Mouse (Mus musculus) heart, embryonic 12.5 days (tissue): ENCODE data around the gene Epx. TPM values are rescaled to one million over a fixed set of nuclear protein-coding genes. Genes with fewer than 3 reads are reported as not detected.

Experiments used
- ATAC-seq: fragments of 200-750 bp; cut with Nextera tagmentation; 2 replicates; pipeline ENCODE4 v1.8.0; 2017; ENCODE audit warnings: moderate TSS enrichment, moderate library complexity; ENCODE audit not compliant: insufficient number of reproducible peaks, low FRiP score
- H3K27ac ChIP-seq: fragments of 300-500 bp; sonication (generic); 2 replicates; pipeline ENCODE4 v1.5.1; 2016; ENCODE audit warnings: mild to moderate bottlenecking, moderate library complexity; ENCODE audit not compliant: poor library complexity, severe bottlenecking
- H3K27me3 ChIP-seq: fragments of 300-500 bp; sonication (generic); replicated peaks from 2 replicates; pipeline ENCODE4 v1.6.1; 2016; ENCODE audit warnings: mild to moderate bottlenecking, moderate library complexity
- H3K36me3 ChIP-seq: fragments of 300-500 bp; sonication (generic); 2 replicates; pipeline ENCODE4 v1.6.1; 2016; ENCODE audit warnings: mild to moderate bottlenecking, moderate library complexity
- H3K4me1 ChIP-seq: fragments of 300-500 bp; sonication (generic); replicated peaks from 2 replicates; pipeline ENCODE4 v1.6.1; 2016; ENCODE audit warnings: mild to moderate bottlenecking
- H3K4me2 ChIP-seq: fragments of 300-500 bp; sonication (generic); 2 replicates; pipeline ENCODE4 v1.6.1; 2016; ENCODE audit warnings: mild to moderate bottlenecking, moderate library complexity
- H3K4me3 ChIP-seq: fragments of 300-500 bp; sonication (generic); 2 replicates; pipeline ENCODE4 v1.5.1; 2016; ENCODE audit warnings: mild to moderate bottlenecking
- H3K9ac ChIP-seq: fragments of 300-500 bp; sonication (generic); 2 replicates; pipeline ENCODE4 v1.6.1; 2016; ENCODE audit warnings: mild to moderate bottlenecking, moderate library complexity
- H3K9me3 ChIP-seq: fragments of 300-500 bp; sonication (generic); replicated peaks from 2 replicates; pipeline ENCODE4 v1.6.1; 2016; ENCODE audit warnings: mild to moderate bottlenecking, moderate library complexity
- WGBS: fragments of 180-500 bp; shearing (Covaris S2); methylation state at CpG from one replicate; pipeline ENCODE4 v1.1.7; 2016; 5-methylcytosine and 5-hydroxymethylcytosine counted together
- polyA plus RNA-seq: library from polyadenylated mRNA; unstranded; fragments of >200 nt; fragmentation: Nextera tagmentation; extraction: Ambion mirVana; gene quantifications from 2 replicates; pipeline ENCODE4 v1.2.1, GENCODE M21; 2016

Gene Epx
- polyA plus RNA-seq = 0.09 TPM in 1 of 2 replicates, not detected in the other

DNA sequence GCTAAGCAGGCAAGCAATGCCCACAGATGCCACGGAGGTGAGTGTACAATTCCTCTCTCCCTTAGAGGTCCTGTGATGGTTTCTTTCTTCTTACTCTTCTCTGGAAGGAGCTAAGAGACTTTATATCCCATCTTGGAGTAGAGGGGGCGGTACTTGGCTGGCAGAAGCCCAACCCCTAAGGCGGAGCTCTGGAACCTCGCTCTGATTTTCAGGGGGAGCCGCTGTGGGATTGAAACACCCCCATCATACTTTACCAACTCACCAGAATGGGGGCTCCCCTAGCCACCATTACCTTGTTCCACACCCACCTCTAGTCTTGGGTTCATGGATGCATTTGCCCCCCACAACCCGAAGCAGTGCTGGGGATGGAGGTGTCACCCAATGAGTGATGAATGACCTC is at the start of gene Epx:
Gene Epx, minus strand, starts transcription at position 101 of the 400 bp plus-strand sequence.
- WGBS = 76% methylated on average over 6 of the region's 6 CpGs
- no peak for ATAC-seq
- H3K4me1 ChIP-seq = no peaks in the 10 kb centered on the region

DNA sequence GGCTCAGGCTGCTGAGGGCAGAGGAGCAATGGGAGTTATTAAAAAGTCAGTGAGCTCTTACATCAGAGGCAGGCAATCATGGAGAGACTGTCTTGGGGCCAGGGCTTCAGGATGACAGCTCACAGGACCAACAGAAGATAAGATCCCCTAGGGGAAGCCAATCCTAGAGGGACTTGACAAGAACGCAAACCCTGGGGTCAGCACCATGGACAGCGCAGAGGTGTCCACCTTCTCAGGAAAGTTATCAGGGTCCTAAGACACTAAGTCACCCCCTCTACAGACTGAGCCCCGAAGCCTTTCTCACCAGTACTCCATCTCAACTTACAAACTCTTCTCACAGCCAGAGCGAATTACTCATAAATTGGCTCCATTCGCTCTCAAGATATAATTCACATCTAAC is 45.6 kb upstream of the Epx start, which contains the start of gene Olfr464:
Gene Olfr464, minus strand, starts transcription at position 2 of the 400 bp plus-strand sequence.
- no peak for ATAC-seq
- Histone ChIP-seq H3K9me3 (no peaks in the 10 kb centered on the region), H3K4me2 (no peak within 1 kb of the TSS), H3K4me1 (no peaks in the 10 kb centered on the region), H3K9ac (no peak within 1 kb of the TSS), H3K27me3 (peaks cover 4% of the 10 kb centered on the region; the same call in 1 of the 2 replicates), H3K27ac (no peak within 1 kb of the TSS), H3K4me3 (no peak within 1 kb of the TSS), H3K36me3 (no peaks in the 10 kb centered on the region)
- WGBS = 32% methylated on average over 5 of the region's 5 CpGs

More for the DNA sequence above, at the start of gene Epx:
- Histone ChIP-seq H3K27ac (no peak within 1 kb of the TSS), H3K27me3 (peaks cover 35% of the 10 kb centered on the region), H3K9ac (no peak within 1 kb of the TSS), H3K4me2 (no peak within 1 kb of the TSS), H3K4me3 (no peak within 1 kb of the TSS), H3K36me3 (no peaks in the 10 kb centered on the region), H3K9me3 (no peaks in the 10 kb centered on the region)

DNA sequence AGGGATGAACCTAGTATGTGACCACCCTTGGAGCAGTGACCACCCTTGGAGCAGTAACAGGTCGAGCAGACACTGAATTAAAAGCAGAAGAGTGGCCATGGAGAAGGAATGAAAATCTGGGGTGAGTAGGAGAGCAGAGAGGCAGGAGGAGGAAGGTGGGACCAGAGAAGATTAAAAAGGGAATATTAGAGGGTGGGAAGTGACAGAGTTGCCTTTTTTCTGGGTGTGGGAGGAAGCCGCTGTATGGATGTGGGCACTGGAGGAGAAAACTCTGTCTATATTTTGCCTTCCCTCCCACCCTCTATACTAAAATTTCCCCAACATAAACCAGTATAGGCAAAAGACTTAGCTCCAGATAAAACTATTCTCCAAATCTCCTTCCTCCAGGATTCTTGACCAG is 45.0 kb upstream of the Epx start:
- H3K4me2 ChIP-seq = no peak overlapping the region
- H3K4me1 ChIP-seq = no peaks in the 10 kb centered on the region
- no peak for ATAC-seq
- no peak overlapping the region for H3K9ac ChIP-seq
- H3K27me3 ChIP-seq = peaks cover 5% of the 10 kb centered on the region; the same call in 1 of the 2 replicates
- WGBS = 70% methylated on average over 2 of the region's 2 CpGs
- H3K27ac ChIP-seq = no peak overlapping the region
- H3K9me3 ChIP-seq = no peaks in the 10 kb centered on the region
- no peaks in the 10 kb centered on the region for H3K36me3 ChIP-seq
- no peak overlapping the region for H3K4me3 ChIP-seq

DNA sequence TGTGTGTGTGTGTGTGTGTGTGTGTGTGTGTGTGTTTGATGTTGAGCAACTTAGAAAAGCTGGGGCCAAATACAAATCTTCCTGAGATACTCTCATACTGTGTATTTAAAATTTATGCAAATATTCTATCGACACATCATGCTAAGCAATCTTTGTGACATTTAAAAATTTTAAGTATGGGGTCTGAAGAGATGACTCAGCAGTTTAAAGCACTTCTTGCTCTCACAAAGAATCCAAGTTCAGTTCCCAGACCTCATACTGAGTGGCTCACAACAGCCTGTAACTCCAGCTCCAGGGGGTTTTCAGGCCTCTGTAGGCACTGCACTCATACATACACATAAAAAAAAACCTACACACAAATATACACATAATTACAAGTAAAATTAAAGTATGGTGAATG is 40.7 kb upstream of the Epx start:
- Histone ChIP-seq H3K36me3 (no peaks in the 10 kb centered on the region), H3K9me3 (no peaks in the 10 kb centered on the region), H3K4me3 (no peak overlapping the region), H3K4me2 (no peak overlapping the region), H3K9ac (no peak overlapping the region), H3K27ac (no peak overlapping the region), H3K4me1 (no peaks in the 10 kb centered on the region), H3K27me3 (peaks cover 11% of the 10 kb centered on the region; the same call in 1 of the 2 replicates)
- ATAC-seq = no peak
- 73% methylated on average over 1 of the region's 1 CpGs for WGBS

DNA sequence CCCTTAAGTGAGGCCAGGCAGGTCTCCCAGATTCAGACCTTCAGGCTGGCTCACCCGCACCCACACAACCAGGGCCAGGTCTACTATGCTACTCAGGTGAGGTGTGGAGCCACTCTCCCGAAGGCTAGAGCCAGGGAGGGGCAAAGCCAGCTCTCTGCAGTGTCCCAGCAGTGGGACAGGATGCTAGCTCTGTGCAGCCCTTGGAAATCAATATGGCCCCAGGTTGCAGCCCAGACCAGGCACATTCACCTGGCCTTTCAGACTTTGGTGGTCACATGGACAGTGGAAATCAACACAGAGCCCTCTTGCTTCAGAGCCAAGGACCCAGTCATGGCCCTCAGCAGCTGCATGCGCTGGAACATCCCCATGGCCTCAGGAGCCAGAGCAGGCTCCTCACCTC is 29.0 kb upstream of the Epx start:
- ATAC-seq = no peak
- H3K27ac ChIP-seq = no peak overlapping the region
- H3K9ac ChIP-seq = no peak overlapping the region
- H3K4me2 ChIP-seq = no peak overlapping the region
- H3K36me3 ChIP-seq = no peaks in the 10 kb centered on the region
- H3K27me3 ChIP-seq = peaks cover 5% of the 10 kb centered on the region
- WGBS = 73% methylated on average over 3 of the region's 3 CpGs
- no peaks in the 10 kb centered on the region; the same call in 1 of the 2 replicates for H3K9me3 ChIP-seq
- H3K4me1 ChIP-seq = 0 out of 2 replicates have a peak, but pooled peaks cover 4% of the 10 kb centered on the region
- H3K4me3 ChIP-seq = no peak overlapping the region

DNA sequence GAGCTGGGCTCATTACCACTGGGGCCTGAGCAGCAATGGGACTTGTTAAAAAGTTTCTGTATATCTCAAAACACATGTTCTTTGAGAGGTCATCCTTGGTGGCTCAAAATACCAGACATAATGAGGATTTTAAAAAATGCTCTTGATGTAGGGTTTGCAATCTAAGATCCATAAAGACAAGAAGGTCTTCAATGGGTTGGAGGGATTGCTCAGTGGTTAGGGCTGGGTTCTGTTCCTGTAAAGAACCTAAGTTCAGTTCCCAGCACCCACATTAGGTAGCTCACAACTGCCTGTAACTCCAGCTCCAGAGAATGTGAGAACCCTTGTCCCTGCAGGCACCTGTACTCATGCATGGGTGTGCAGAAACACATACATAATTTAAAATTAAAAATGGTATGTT is 22.0 kb upstream of the Epx start, which contains the start of gene Olfr463:
Gene Olfr463, minus strand, starts transcription at position 101 of the 400 bp plus-strand sequence.
- ATAC-seq = no peak
- no peaks in the 10 kb centered on the region for H3K36me3 ChIP-seq

DNA sequence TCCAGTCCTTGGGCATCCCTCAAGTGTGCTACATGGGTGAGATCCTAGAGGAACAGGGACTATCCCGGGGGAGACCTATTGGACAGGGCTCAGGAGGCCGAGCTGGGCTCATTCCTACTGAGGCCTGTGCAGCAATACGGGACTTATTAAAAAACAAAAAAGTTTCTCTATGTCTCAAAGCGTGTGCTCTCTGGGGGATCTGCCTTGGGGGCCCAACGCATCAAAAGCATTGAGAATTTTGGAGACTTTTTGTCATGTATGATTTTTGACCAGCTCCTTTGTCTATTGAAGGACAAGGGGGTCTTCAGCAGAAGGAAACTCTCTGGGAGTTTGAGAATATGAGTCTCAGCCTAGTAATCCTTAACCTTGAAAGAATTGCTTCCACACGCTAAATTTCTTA is 16.8 kb upstream of the Epx start, which contains the start of gene Olfr462:
Gene Olfr462, minus strand, starts transcription at position 101 of the 400 bp plus-strand sequence.
- Histone ChIP-seq H3K27ac (no peak within 1 kb of the TSS), H3K4me2 (no peak within 1 kb of the TSS), H3K4me1 (no peaks in the 10 kb centered on the region), H3K27me3 (peaks cover 10% of the 10 kb centered on the region; the same call in 1 of the 2 replicates), H3K9ac (no peak within 1 kb of the TSS), H3K9me3 (no peaks in the 10 kb centered on the region), H3K36me3 (no peaks in the 10 kb centered on the region), H3K4me3 (no peak within 1 kb of the TSS)
- no peak for ATAC-seq
- 83% methylated on average over 6 of the region's 6 CpGs for WGBS

More for the DNA sequence above, 22.0 kb upstream of the Epx start, which contains the start of gene Olfr463:
- no peak within 1 kb of the TSS for H3K4me2 ChIP-seq
- no peak within 1 kb of the TSS for H3K9ac ChIP-seq
- no peak within 1 kb of the TSS for H3K4me3 ChIP-seq
- H3K9me3 ChIP-seq = no peaks in the 10 kb centered on the region; the same call in 1 of the 2 replicates
- no peaks in the 10 kb centered on the region for H3K4me1 ChIP-seq
- peaks cover 23% of the 10 kb centered on the region for H3K27me3 ChIP-seq
- H3K27ac ChIP-seq = no peak within 1 kb of the TSS

DNA sequence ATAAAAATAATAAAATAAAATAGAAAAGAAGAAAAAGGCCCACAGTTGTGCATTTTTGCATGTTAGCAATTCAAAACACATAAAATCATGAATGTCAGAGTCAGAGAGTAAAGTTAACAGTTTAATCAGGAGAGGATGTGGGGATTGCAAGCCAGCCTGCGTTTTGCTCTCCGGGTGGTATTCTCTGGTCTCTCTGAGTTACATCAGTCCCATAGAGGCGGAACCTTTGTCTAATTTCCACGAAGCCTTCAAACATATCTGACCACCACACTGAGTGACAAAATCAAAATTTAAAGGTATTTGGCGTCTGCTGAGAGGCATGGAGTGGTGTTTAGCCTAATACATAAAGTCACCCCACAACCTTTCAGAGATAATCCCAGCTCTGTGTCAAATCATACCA is 9.5 kb upstream of the Epx start:
- Histone ChIP-seq H3K4me1 (no peaks in the 10 kb centered on the region), H3K27ac (no peak overlapping the region), H3K9ac (no peak overlapping the region), H3K36me3 (no peaks in the 10 kb centered on the region), H3K4me3 (no peak overlapping the region), H3K9me3 (no peaks in the 10 kb centered on the region), H3K4me2 (no peak overlapping the region), H3K27me3 (peaks cover 25% of the 10 kb centered on the region)
- WGBS = 68% methylated on average over 5 of the region's 5 CpGs
- no peak for ATAC-seq

DNA sequence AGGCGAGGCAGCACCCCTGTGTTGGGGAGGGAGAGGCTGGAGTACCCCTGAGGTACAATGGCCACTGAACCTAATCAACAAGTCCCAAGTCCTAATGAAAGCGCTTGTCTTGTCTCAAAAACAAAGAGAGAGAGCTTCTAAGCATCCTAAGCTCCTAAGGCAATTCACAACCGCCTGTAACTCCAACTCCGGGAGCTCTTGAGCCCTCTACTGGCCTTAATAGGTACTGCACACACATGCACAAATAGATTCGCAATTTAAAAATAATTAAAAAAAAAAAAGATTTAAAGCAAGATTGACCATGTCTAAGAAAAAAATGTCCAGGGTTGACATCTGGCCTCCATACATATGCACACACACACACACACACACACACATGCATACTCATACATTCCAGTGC is 8.2 kb upstream of the Epx start:
- Histone ChIP-seq H3K27me3 (peaks cover 25% of the 10 kb centered on the region), H3K4me2 (no peak overlapping the region), H3K9ac (no peak overlapping the region), H3K4me3 (no peak overlapping the region), H3K4me1 (no peaks in the 10 kb centered on the region), H3K36me3 (no peaks in the 10 kb centered on the region), H3K9me3 (no peaks in the 10 kb centered on the region), H3K27ac (no peak overlapping the region)
- 36% methylated on average over 5 of the region's 5 CpGs for WGBS
- ATAC-seq = no peak

DNA sequence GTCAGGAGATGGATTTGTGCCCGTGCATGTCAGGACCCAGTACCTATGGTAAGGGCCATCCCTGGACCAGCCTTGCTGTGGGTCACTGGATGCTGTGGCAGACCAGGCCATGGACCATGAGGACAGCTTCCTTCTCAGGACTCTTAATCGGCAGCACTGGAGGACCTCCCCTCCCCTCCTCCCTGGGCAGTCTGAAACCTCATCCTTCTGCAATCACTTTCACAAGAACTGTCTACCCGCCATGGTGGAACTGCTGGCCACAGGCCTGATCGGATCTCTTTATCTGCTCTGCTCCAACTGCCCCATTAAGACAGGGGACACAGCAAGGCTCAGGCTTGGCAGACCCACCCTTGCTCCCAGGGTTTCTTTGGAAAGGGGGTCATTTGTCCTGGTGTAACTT is 6.4 kb upstream of the Epx start:
- Histone ChIP-seq H3K4me3 (no peak overlapping the region), H3K27ac (no peak overlapping the region), H3K27me3 (peaks cover 28% of the 10 kb centered on the region), H3K9ac (no peak overlapping the region), H3K36me3 (no peaks in the 10 kb centered on the region), H3K4me1 (no peaks in the 10 kb centered on the region), H3K9me3 (no peaks in the 10 kb centered on the region), H3K4me2 (no peak overlapping the region)
- ATAC-seq = no peak
- 58% methylated on average over 4 of the region's 4 CpGs for WGBS

DNA sequence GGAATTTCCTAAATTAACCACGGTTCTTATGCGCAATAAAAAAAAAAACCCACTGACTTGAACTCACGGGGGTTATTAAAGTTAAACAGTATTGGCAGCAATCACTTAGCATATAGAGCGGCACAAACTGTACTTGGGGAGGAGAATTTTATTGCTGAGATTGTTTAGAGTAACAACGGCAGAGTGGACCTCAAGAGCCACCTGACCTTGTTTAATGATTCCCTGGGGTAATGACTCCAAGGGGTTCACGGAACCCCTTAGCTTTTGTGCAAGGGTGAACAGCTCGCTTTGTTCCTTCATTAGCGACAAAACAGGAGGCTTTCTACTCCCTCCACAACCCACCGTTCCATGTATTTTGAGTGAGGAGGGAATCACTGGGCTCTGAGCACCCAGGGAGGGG is 4.5 kb upstream of the Epx start:
- 82% methylated on average over 9 of the region's 9 CpGs for WGBS
- H3K27ac ChIP-seq = no peak overlapping the region
- no peak overlapping the region for H3K9ac ChIP-seq
- H3K4me3 ChIP-seq = no peak overlapping the region
- H3K36me3 ChIP-seq = no peaks in the 10 kb centered on the region
- H3K4me1 ChIP-seq = no peaks in the 10 kb centered on the region
- peaks cover 21% of the 10 kb centered on the region for H3K27me3 ChIP-seq
- no peaks in the 10 kb centered on the region for H3K9me3 ChIP-seq
- no peak overlapping the region for H3K4me2 ChIP-seq
- no peak for ATAC-seq

DNA sequence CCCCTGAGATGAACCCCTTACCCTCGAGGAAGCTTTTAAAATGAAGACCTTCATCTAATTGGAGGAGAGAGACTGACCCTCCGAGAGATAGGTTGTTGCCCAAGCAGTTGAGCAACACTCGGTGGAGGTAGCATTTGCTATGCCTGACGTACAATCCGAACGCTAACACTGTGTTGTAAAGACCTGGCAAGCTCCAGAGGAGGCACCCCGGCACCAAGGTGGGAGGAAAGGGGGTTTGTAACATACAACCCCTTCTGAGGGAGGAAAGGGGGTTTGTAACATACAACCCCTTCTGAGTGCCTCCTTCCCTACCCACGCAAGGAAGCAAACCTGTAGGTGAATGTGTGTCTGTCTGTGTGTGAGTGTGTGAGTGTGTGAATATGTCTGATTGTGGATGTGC is 3.6 kb downstream of the Epx start:
- Histone ChIP-seq H3K27me3 (peaks cover 35% of the 10 kb centered on the region), H3K9ac (no peak overlapping the region), H3K27ac (no peak overlapping the region), H3K4me3 (no peak overlapping the region), H3K4me2 (no peak overlapping the region), H3K4me1 (no peaks in the 10 kb centered on the region), H3K36me3 (no peaks in the 10 kb centered on the region), H3K9me3 (no peaks in the 10 kb centered on the region)
- ATAC-seq = no peak
- WGBS = 45% methylated on average over 8 of the region's 8 CpGs
